Comparison of ENCODE assay signal across 8 mouse cellular contexts in genomic region chr6:92090497-92090896, GRCm38 (mm10). TPM values are rescaled to one million over a fixed set of nuclear protein-coding genes. Genes with fewer than 3 reads are reported as not detected.
DNase-seq lines count a peak whose midpoint lies in the region; ATAC-seq and TF ChIP-seq lines count a peak whose summit lies in the region.

No protein-coding gene starts in this region.

- peaks cover 15% of the 10 kb centered on the region; the same call in 1 of the 2 replicates for H3K79me2 ChIP-seq in liver, adult 2 months (ENCODE audit: control insufficient read depth, insufficient read depth, low read length)
- H3K79me2 ChIP-seq in myocyte (ENCODE audit: control insufficient read depth, insufficient read depth), result peaks cover 32% of the 10 kb centered on the region

- no peaks in the 10 kb centered on the region for H3K36me3 ChIP-seq in liver, adult 2 months (ENCODE audit: control insufficient read depth, insufficient read depth, low read length)
- no peaks in the 10 kb centered on the region for H3K36me3 ChIP-seq in hindbrain, postnatal 0 days (ENCODE audit: insufficient read depth, low read length)
- no peaks in the 10 kb centered on the region for H3K36me3 ChIP-seq in myocyte (ENCODE audit: control insufficient read depth, insufficient read depth)

- peak overlapping the region; percentile 43 for H3K27ac ChIP-seq in liver, adult 2 months (replicated peaks; ENCODE audit: insufficient read depth, low read depth, low read length)
- peak overlapping the region; percentile 98 for H3K27ac ChIP-seq in cortical plate, adult 2 months (ENCODE audit: insufficient read depth, low read length)
- peak overlapping the region; percentile 99 for H3K27ac ChIP-seq in hindbrain, postnatal 0 days

- H3K9ac ChIP-seq in liver, adult 2 months (ENCODE audit: low read depth, low read length), result peak overlapping the region; percentile 99
- H3K9ac ChIP-seq in hindbrain, postnatal 0 days (replicated peaks; ENCODE audit: low read length), result peak overlapping the region; percentile 99

- H3K4me2 ChIP-seq in hindbrain, postnatal 0 days (ENCODE audit: low read depth, low read length), result peak overlapping the region; percentile 77
- H3K4me2 ChIP-seq in myocyte (ENCODE audit: low read depth), result peak overlapping the region; percentile 93

- ATAC-seq in hindbrain, postnatal 0 days, result no peak

- WGBS in liver, adult 2 months, result 3% methylated on average over 4 of the region's 4 CpGs
- WGBS in hindbrain, postnatal 0 days, result under 1% methylated on average over 4 of the region's 4 CpGs

- no peak for DNase-seq in liver, adult 2 months (ENCODE audit: extremely low read depth, low read depth, low spot score)
- no peak for DNase-seq in liver
- no peak for DNase-seq in hindbrain, postnatal 0 days (ENCODE audit: low spot score)
- DNase-seq in adrenal gland, postnatal 36 days, result no peak
- DNase-seq in adrenal gland, adult 18-20 months (ENCODE audit: low spot score in 2 of 2), result no peak
- no peak for DNase-seq in frontal cortex, postnatal 10 days (ENCODE audit: low spot score in 2 of 2)

- H3K9me3 ChIP-seq in hindbrain, postnatal 0 days (ENCODE audit: low read length), result no peaks in the 10 kb centered on the region

- peaks cover 13% of the 10 kb centered on the region for H3K4me1 ChIP-seq in liver, adult 2 months (ENCODE audit: control insufficient read depth, insufficient read depth, low read length)
- H3K4me1 ChIP-seq in cortical plate, adult 2 months (ENCODE audit: control insufficient read depth, insufficient read depth, low read length), result peaks cover 7% of the 10 kb centered on the region
- 0 out of 2 replicates have a peak, but pooled peaks cover 10% of the 10 kb centered on the region for H3K4me1 ChIP-seq in hindbrain, postnatal 0 days (ENCODE audit: insufficient read depth, low read length)

- TF ChIP-seq POLR2A in liver, adult 2 months (IDR thresholded peaks at IDR 0.05; ENCODE audit: extremely low read depth, insufficient read depth, low read length), result no peak
- no peak for TF ChIP-seq POLR2A in cortical plate, adult 2 months (IDR thresholded peaks at IDR 0.05; ENCODE audit: extremely low read depth, insufficient read depth, low read length)
- TF ChIP-seq POLR2A in myocyte (IDR thresholded peaks at IDR 0.05; ENCODE audit: insufficient read length, low read depth), result no peak

- H3ac ChIP-seq in myocyte (ENCODE audit: control insufficient read depth, insufficient read length), result peak overlapping the region; percentile 79

- no peaks in the 10 kb centered on the region for H3K27me3 ChIP-seq in liver, adult 2 months (ENCODE audit: control insufficient read depth, insufficient read depth, low read length)
- H3K27me3 ChIP-seq in hindbrain, postnatal 0 days (ENCODE audit: insufficient read depth, low read length), result no peaks in the 10 kb centered on the region
- H3K27me3 ChIP-seq in myocyte (ENCODE audit: control insufficient read depth, insufficient read depth, insufficient read length), result no peaks in the 10 kb centered on the region

- TF ChIP-seq CTCF in liver, adult 2 months (IDR thresholded peaks at IDR 0.05; ENCODE audit: low read depth, low read length), result no peak
- TF ChIP-seq CTCF in cortical plate, adult 2 months (IDR thresholded peaks at IDR 0.05; ENCODE audit: extremely low read depth, insufficient read depth, low read length), result no peak
- TF ChIP-seq CTCF in hindbrain, postnatal 0 days (IDR thresholded peaks at IDR 0.05; ENCODE audit: low read depth), result no peak

- peak overlapping the region; percentile 79 for H3K4me3 ChIP-seq in liver, adult 2 months (ENCODE audit: insufficient read depth, low read depth, low read length)
- H3K4me3 ChIP-seq in cortical plate, adult 2 months (ENCODE audit: insufficient read depth, low read length), result peak overlapping the region; percentile 80
- H3K4me3 ChIP-seq in hindbrain, postnatal 0 days (ENCODE audit: low read length), result peak overlapping the region; percentile 98
- peak overlapping the region; percentile 58 for H3K4me3 ChIP-seq in myocyte

TF ChIP-seq in myocyte, 11 proteins besides CTCF, POLR2A, EP300 and RAD21:
- TF ChIP-seq USF1 (IDR thresholded peaks at IDR 0.05; ENCODE audit: low read depth) (no peak), MAX (IDR thresholded peaks at IDR 0.05; ENCODE audit: low read depth) (no peak), E2F4 (IDR thresholded peaks at IDR 0.05; ENCODE audit: insufficient read depth) (no peak), SRF (IDR thresholded peaks at IDR 0.05; ENCODE audit: control insufficient read depth, insufficient read length, low read depth) (no peak), REST (IDR thresholded peaks at IDR 0.05; ENCODE audit: insufficient read depth, insufficient read length) (no peak), TCF12 (IDR thresholded peaks at IDR 0.05; ENCODE audit: insufficient read depth, poor library complexity, severe bottlenecking) (no peak), CEBPB (IDR thresholded peaks at IDR 0.05; ENCODE audit: insufficient read depth, poor library complexity, severe bottlenecking) (no peak), TCF3 (IDR thresholded peaks at IDR 0.05; ENCODE audit: insufficient read length, low read depth) (no peak), MYOG (IDR thresholded peaks at IDR 0.05; ENCODE audit: control insufficient read depth in 1 of 3, insufficient read depth in 1 of 3, insufficient read length in 2 of 3, low read depth in 2 of 3) (no peak), POLR2AphosphoS2 (IDR thresholded peaks at IDR 0.05; ENCODE audit: insufficient read length, low read depth) (no peak)

RNA-seq across cellular contexts. Expression of gene Nr2c2, which starts 0.7 kb away (rescaled TPM):
- total RNA-seq in liver, adult 2 months (2014; rRNA removed), result 16.3 and 18.4 TPM in 2 replicates
- polyA plus RNA-seq in liver, adult 2 months (2012; rRNA removed), result 4.8 and 5.2 TPM in 2 replicates
- 41.8 and 44.4 TPM in 2 replicates for polyA plus RNA-seq in cortical plate, adult 2 months (2012; rRNA removed)
- 63.4 and 80.7 TPM in 2 replicates for total RNA-seq in hindbrain, postnatal 0 days (2014; rRNA removed)
- polyA plus RNA-seq in hindbrain, postnatal 0 days (2015; fragmentation: Nextera tagmentation; extraction: Ambion mirVana), result 30.8 and 31.8 TPM in 2 replicates
- polyA plus RNA-seq in myocyte (2012; fragmentation: generic; extraction: Trizol), result 5.8 TPM
- 10 to 100 TPM; 35.3 to 41.5 TPM for total RNA-seq in adrenal gland, postnatal 36 days (2021)
- 10 to 100 TPM; 27.4 to 31.7 TPM for total RNA-seq in adrenal gland, adult 18-20 months (2021)

Comparison
In these comparisons a context has a peak if more than half of its experiments do, and no peak if none do; other contexts are left out.
1. H3K27ac ChIP-seq: peak in every context shown above with its lines; median percentile 99 in hindbrain, postnatal 0 days; 98 in cortical plate, adult 2 months; 43 in liver, adult 2 months.